Mouse (Mus musculus) embryonic fibroblast, embryonic 13.5 days (primary cell): ENCODE data around the gene Myrf.

ENCODE experiments used
- CTCF ChIP-seq: IDR thresholded peaks from 2 replicates; pipeline ENCODE4 v1.5.1; 2011; ENCODE audit warnings: mild to moderate bottlenecking, control low read depth, low read length, moderate library complexity, borderline replicate concordance; ENCODE audit not compliant: insufficient read depth
- POLR2A ChIP-seq: IDR thresholded peaks from 2 replicates; pipeline ENCODE4 v1.6.1; 2011; ENCODE audit warnings: low read depth, mild to moderate bottlenecking, control low read depth, low read length, moderate library complexity

GRCm38 (mm10) chr19:10219108-10219507 is 21.4 kb downstream of the Myrf start:
- no peak for TF ChIP-seq POLR2A
- no peak for TF ChIP-seq CTCF
